Mouse (Mus musculus) lung, adult 2 months (tissue): ENCODE results near the gene Serbp1.

ENCODE experiments used
- CTCF ChIP-seq: fragments of 200-500 bp; IDR thresholded peaks from 2 replicates; pipeline ENCODE4 v1.5.1; 2011; ENCODE audit warnings: mild to moderate bottlenecking, low read length, control low read depth; ENCODE audit not compliant: insufficient read depth
- POLR2A ChIP-seq: fragments of 200-500 bp; IDR thresholded peaks from 2 replicates; pipeline ENCODE4 v1.6.1; 2011; ENCODE audit warnings: low read depth, mild to moderate bottlenecking, control low read depth, low read length, borderline replicate concordance; ENCODE audit errors: extremely low read depth

DNA sequence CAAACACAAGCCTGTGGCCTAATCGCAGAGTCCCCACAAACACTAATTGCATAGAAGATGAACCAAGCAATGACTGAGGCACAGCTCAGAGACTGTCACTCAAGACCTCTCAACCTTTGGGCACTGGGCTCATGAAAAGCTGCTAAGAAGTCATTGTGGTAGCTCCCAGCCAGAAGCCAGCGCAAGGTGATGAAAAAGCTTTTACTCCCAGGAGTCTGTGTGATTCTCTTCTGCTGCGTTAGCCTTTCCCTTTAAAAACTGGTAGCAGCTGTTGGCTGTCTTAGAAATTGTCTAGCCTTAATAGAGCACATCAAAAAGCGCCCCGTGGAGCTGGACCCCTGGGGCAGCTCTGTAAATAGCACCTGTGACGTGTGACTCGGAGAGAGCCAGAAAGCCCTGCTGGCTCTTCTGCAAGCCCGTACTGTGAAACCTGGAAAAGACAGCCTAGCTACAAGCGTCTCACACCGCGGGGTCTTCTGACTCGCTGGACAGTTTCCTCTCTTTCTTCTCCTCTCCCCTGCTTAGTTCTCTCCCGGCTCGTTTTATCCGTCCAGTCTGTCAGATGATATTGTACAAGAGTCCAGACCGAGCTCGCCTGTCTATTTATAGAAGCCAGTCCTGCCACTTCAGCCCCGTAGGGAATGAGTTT, 9.4 kb upstream of the Serbp1 start:
- TF ChIP-seq POLR2A (no peak), CTCF (no peak)
